Mouse (Mus musculus): ENCODE measurements around the gene Dop1b. TPM values are rescaled to one million over a fixed set of nuclear protein-coding genes. Genes with fewer than 3 reads are reported as not detected.

The Dop1b gene
- total and polyA plus RNA-seq, 2 experiments from 2014 or later: 26.8 to 74.8 TPM

GRCm38 (mm10) chr16:93779554-93779953, 67.8 kb downstream of the Dop1b start:
- no peak for ATAC-seq

DNA sequence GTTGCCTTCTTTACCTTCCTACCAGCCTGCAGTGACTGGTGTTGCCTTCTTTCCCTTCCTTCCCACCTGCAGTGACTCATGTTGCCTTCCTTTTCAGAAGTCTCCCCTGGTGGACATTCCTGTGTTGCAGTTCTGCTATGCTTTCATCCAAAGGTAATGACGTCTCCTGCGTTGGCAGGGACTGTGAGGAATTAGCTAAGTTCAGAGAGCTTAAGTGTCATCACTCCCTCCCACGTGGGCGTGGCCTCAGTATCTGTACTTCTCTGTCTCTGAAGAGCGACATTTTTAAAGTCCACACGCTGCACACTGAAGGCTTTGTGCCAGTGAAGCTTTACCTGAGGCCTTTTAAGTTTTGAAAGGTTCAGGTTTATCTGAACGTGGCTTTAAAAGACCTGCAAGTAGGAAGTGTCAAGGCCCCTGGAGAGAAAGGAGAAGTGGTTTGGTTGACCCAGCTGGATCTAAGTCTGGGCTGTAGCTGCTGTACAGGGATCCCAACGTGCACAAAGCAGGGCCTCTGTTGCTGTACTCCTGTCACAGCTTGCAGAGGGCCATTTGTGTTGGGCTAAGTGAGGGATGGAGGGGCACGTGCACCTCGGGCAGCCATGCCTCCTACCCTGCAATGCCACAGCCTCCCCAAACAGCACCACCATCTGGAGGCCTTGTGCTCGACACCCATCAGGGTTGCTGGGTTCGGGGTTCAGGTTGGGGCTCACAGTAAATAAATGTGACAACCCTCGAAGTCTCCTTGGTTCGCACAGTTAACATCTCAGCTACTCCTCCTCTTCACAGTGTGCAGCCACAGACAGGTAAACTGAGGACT, 69.2 kb downstream of the Dop1b start:
- Histone ChIP-seq H3K27me3 (ENCODE audit: insufficient read depth, low read length) (no peaks in the 10 kb centered on the region), H3K4me3 (ENCODE audit: low read length) (no peak overlapping the region), H3K9me3 (ENCODE audit: low read length) (no peaks in the 10 kb centered on the region), H3K4me2 (ENCODE audit: low read depth, low read length) (no peak overlapping the region), H3K27ac (no peak overlapping the region), H3K36me3 (ENCODE audit: insufficient read depth, low read length) (peaks cover 35% of the 10 kb centered on the region), H3K9ac (replicated peaks; ENCODE audit: low read length) (no peak overlapping the region), H3K4me1 (ENCODE audit: insufficient read depth, low read length) (no peaks in the 10 kb centered on the region)
- WGBS: 63% methylated on average over 14 of the region's 14 CpGs
- TF ChIP-seq CTCF (IDR thresholded peaks at IDR 0.05; ENCODE audit: low read depth): peak; percentile 44
- no peak for DNase-seq (ENCODE audit: low spot score)
- ATAC-seq: no peak

More at GRCm38 (mm10) chr16:93779554-93779953, 67.8 kb downstream of the Dop1b start:
- no peak overlapping the region for H3K4me2 ChIP-seq (ENCODE audit: low read depth, low read length)
- WGBS: 86% methylated on average over 4 of the region's 4 CpGs
- no peak overlapping the region for H3K27ac ChIP-seq
- no peak for TF ChIP-seq CTCF (IDR thresholded peaks at IDR 0.05; ENCODE audit: low read depth)
- H3K36me3 ChIP-seq (ENCODE audit: insufficient read depth, low read length): peaks cover 38% of the 10 kb centered on the region
- H3K9me3 ChIP-seq (ENCODE audit: low read length): no peaks in the 10 kb centered on the region
- no peaks in the 10 kb centered on the region for H3K4me1 ChIP-seq (ENCODE audit: insufficient read depth, low read length)
- H3K9ac ChIP-seq (replicated peaks; ENCODE audit: low read length): no peak overlapping the region
- no peak overlapping the region for H3K4me3 ChIP-seq (ENCODE audit: low read length)
- DNase-seq (ENCODE audit: low spot score): no peak
- H3K27me3 ChIP-seq (ENCODE audit: insufficient read depth, low read length): no peaks in the 10 kb centered on the region

DNA sequence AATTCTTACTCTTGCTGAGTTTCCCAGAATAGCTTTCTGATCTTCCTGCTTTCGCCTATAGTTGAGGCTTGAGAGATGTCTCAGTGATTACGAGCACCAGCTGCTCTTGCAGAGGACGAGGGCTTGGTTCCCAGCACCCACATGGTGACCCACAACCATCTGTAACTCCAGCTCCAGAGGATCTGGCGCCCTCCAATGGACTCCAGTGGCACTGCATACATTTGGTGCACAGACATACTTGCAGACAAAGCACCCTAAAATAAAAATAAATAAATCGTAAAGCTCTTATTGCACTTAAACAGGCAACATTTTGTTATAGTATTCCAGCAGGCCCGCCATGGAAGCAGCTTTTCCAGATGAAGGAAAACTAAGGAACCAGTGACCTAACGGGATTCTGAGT, 72.5 kb downstream of the Dop1b start:
- H3K4me2 ChIP-seq (ENCODE audit: low read depth, low read length): no peak overlapping the region
- TF ChIP-seq CTCF (IDR thresholded peaks at IDR 0.05; ENCODE audit: low read depth): peak; percentile 42
- peaks cover 22% of the 10 kb centered on the region for H3K36me3 ChIP-seq (ENCODE audit: insufficient read depth, low read length)
- ATAC-seq (no peak), DNase-seq (ENCODE audit: low spot score) (no peak)
- no peaks in the 10 kb centered on the region for H3K4me1 ChIP-seq (ENCODE audit: insufficient read depth, low read length)
- 93% methylated on average over 7 of the region's 7 CpGs for WGBS
- no peak overlapping the region for H3K9ac ChIP-seq (replicated peaks; ENCODE audit: low read length)
- no peak overlapping the region for H3K4me3 ChIP-seq (ENCODE audit: low read length)
- no peak overlapping the region for H3K27ac ChIP-seq
- no peaks in the 10 kb centered on the region for H3K9me3 ChIP-seq (ENCODE audit: low read length)
- H3K27me3 ChIP-seq (ENCODE audit: insufficient read depth, low read length): no peaks in the 10 kb centered on the region

DNA sequence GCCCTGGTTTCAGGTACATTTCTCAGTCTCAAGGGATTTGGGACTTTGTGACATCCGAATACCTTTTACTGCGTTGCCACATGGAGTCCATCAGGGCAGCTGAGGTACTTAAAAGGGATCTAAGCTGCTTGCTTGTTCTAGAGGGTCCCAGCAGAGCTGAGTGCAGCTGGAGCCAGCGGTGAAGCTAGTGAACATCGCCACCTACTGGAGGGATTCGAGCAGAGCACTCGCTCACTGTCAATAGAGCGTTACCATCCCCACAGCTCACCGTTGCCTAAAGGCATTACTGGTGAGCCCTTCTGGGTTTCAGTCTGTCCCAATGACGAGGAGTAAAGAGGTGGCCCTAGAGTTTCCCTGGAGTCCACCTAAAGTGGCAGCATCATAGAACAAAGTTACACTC, 74.1 kb downstream of the Dop1b start:
- WGBS: 5% methylated on average over 9 of the region's 9 CpGs
- DNase-seq (ENCODE audit: low spot score) (peak; percentile 92), ATAC-seq (peak; percentile 90)
- Histone ChIP-seq H3K4me1 (ENCODE audit: insufficient read depth, low read length) (no peaks in the 10 kb centered on the region), H3K36me3 (ENCODE audit: insufficient read depth, low read length) (peaks cover 17% of the 10 kb centered on the region), H3K4me3 (ENCODE audit: low read length) (no peak overlapping the region), H3K9ac (replicated peaks; ENCODE audit: low read length) (no peak overlapping the region), H3K27ac (no peak overlapping the region), H3K4me2 (ENCODE audit: low read depth, low read length) (no peak overlapping the region), H3K9me3 (ENCODE audit: low read length) (no peaks in the 10 kb centered on the region), H3K27me3 (ENCODE audit: insufficient read depth, low read length) (no peaks in the 10 kb centered on the region)
- TF ChIP-seq CTCF (IDR thresholded peaks at IDR 0.05; ENCODE audit: low read depth): peak; percentile 95

- no peak overlapping the region for H3K9ac ChIP-seq (replicated peaks; ENCODE audit: low read length)
- H3K36me3 ChIP-seq (ENCODE audit: insufficient read depth, low read length): peaks cover 14% of the 10 kb centered on the region; the same call in 1 of the 2 replicates
- no peak overlapping the region for H3K27ac ChIP-seq
- H3K4me3 ChIP-seq (ENCODE audit: low read length): no peak overlapping the region
- H3K4me1 ChIP-seq (ENCODE audit: insufficient read depth, low read length): no peaks in the 10 kb centered on the region
- H3K9me3 ChIP-seq (ENCODE audit: low read length): no peaks in the 10 kb centered on the region
- H3K27me3 ChIP-seq (ENCODE audit: insufficient read depth, low read length): no peaks in the 10 kb centered on the region
- 93% methylated on average over 4 of the region's 4 CpGs for WGBS
- no peak for DNase-seq (ENCODE audit: low spot score)
- no peak for TF ChIP-seq CTCF (IDR thresholded peaks at IDR 0.05; ENCODE audit: low read depth)
- H3K4me2 ChIP-seq (ENCODE audit: low read depth, low read length): no peak overlapping the region
- ATAC-seq: no peak
Observed at GRCm38 (mm10) chr16:93788388-93788787, 76.7 kb downstream of the Dop1b start.

DNA sequence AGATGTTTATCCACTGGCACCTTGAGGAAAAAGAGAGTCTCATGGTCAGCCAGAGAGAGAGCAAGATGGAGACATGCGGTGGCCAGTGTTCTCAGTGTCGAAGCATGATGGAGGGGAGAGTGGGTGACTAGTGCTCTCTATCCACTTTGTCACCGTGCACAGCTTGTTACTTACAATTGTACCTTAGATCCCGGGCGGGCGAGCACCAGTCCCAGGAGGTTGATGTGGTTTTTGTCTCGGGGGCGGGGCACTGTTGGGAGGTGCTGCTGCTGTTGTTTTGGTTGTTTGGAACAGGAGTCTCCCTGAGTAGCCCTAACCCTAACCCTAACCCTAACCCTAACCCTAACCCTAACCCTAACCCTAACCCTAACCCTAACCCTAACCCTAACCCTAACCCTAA, 77.2 kb downstream of the Dop1b start:
- H3K4me1 ChIP-seq (ENCODE audit: insufficient read depth, low read length): no peaks in the 10 kb centered on the region
- peaks cover 11% of the 10 kb centered on the region; the same call in 1 of the 2 replicates for H3K36me3 ChIP-seq (ENCODE audit: insufficient read depth, low read length)
- H3K9ac ChIP-seq (replicated peaks; ENCODE audit: low read length): no peak overlapping the region
- DNase-seq (ENCODE audit: low spot score) (no peak), ATAC-seq (no peak)
- H3K27ac ChIP-seq: no peak overlapping the region
- H3K9me3 ChIP-seq (ENCODE audit: low read length): no peaks in the 10 kb centered on the region
- 97% methylated on average over 8 of the region's 8 CpGs for WGBS
- H3K27me3 ChIP-seq (ENCODE audit: insufficient read depth, low read length): no peaks in the 10 kb centered on the region
- no peak overlapping the region for H3K4me3 ChIP-seq (ENCODE audit: low read length)
- H3K4me2 ChIP-seq (ENCODE audit: low read depth, low read length): no peak overlapping the region
- no peak for TF ChIP-seq CTCF (IDR thresholded peaks at IDR 0.05; ENCODE audit: low read depth)

Data from hindbrain, postnatal 0 days (tissue).